Mouse (Mus musculus): Measurements from ENCODE around the gene Mtrf1. TPM values are rescaled to one million over a fixed set of nuclear protein-coding genes. Genes with fewer than 3 reads are reported as not detected.

Mtrf1 gene
- polyA plus RNA-seq, 1 experiment from 2014 or later, result 9.6 TPM

GRCm38 (mm10) chr14:79460988-79461387, 63.4 kb downstream of the Mtrf1 start:
- Histone ChIP-seq H3K27me3 (ENCODE audit: control insufficient read depth, insufficient read depth, low read length) (no peaks in the 10 kb centered on the region), H3K36me3 (ENCODE audit: control insufficient read depth, insufficient read depth, low read length) (peaks cover 30% of the 10 kb centered on the region), H3K4me2 (replicated peaks; ENCODE audit: low read depth, low read length) (no peak overlapping the region), H3K4me1 (ENCODE audit: control insufficient read depth, insufficient read depth, low read length) (no peaks in the 10 kb centered on the region), H3K9ac (replicated peaks; ENCODE audit: low read depth, low read length) (no peak overlapping the region), H3K9me3 (ENCODE audit: control insufficient read depth, low read depth, low read length) (no peaks in the 10 kb centered on the region), H3K27ac (ENCODE audit: low read length) (no peak overlapping the region), H3K4me3 (ENCODE audit: low read depth, low read length) (no peak overlapping the region)
- no peak for ATAC-seq (ENCODE audit: insufficient number of reproducible peaks, insufficient read depth, low FRiP score, low read depth)
- WGBS, result 92% methylated on average over 4 of the region's 4 CpGs

- 92% methylated on average over 1 of the region's 1 CpGs for whole genome bisulfite sequencing
Measured at GRCm38 (mm10) chr14:79465623-79466022, 68.1 kb downstream of the Mtrf1 start.

GRCm38 (mm10) chr14:79467621-79468020, 70.0 kb downstream of the Mtrf1 start:
- Histone ChIP-seq H3K9ac (replicated peaks; ENCODE audit: low read depth, low read length) (no peak overlapping the region), H3K4me2 (replicated peaks; ENCODE audit: low read depth, low read length) (no peak overlapping the region), H3K27ac (ENCODE audit: low read length) (no peak overlapping the region), H3K9me3 (ENCODE audit: control insufficient read depth, low read depth, low read length) (no peaks in the 10 kb centered on the region), H3K4me1 (ENCODE audit: control insufficient read depth, insufficient read depth, low read length) (no peaks in the 10 kb centered on the region), H3K27me3 (ENCODE audit: control insufficient read depth, insufficient read depth, low read length) (no peaks in the 10 kb centered on the region), H3K4me3 (ENCODE audit: low read depth, low read length) (no peak overlapping the region), H3K36me3 (ENCODE audit: control insufficient read depth, insufficient read depth, low read length) (peaks cover 63% of the 10 kb centered on the region)
- no peak for ATAC-seq (ENCODE audit: insufficient number of reproducible peaks, insufficient read depth, low FRiP score, low read depth)
- 26% methylated on average over 3 of the region's 3 CpGs for WGBS

More at GRCm38 (mm10) chr14:79465623-79466022, 68.1 kb downstream of the Mtrf1 start:
- Histone ChIP-seq H3K36me3 (ENCODE audit: control insufficient read depth, insufficient read depth, low read length) (peaks cover 58% of the 10 kb centered on the region), H3K4me1 (ENCODE audit: control insufficient read depth, insufficient read depth, low read length) (no peaks in the 10 kb centered on the region), H3K9me3 (ENCODE audit: control insufficient read depth, low read depth, low read length) (no peaks in the 10 kb centered on the region), H3K4me3 (ENCODE audit: low read depth, low read length) (no peak overlapping the region), H3K27me3 (ENCODE audit: control insufficient read depth, insufficient read depth, low read length) (no peaks in the 10 kb centered on the region), H3K4me2 (replicated peaks; ENCODE audit: low read depth, low read length) (no peak overlapping the region), H3K27ac (ENCODE audit: low read length) (no peak overlapping the region), H3K9ac (replicated peaks; ENCODE audit: low read depth, low read length) (no peak overlapping the region)
- ATAC-seq (ENCODE audit: insufficient number of reproducible peaks, insufficient read depth, low FRiP score, low read depth), result no peak

Other genes with a start within 250 kb of the Mtrf1 start
- not detected in 2 replicates for gene Zfp957, start 150.4 kb upstream of the Mtrf1 start, polyA plus RNA-seq (2014; fragmentation: Nextera tagmentation; extraction: Ambion mirVana)
- gene Rgcc, start 96.1 kb upstream of the Mtrf1 start, polyA plus RNA-seq (2014; fragmentation: Nextera tagmentation; extraction: Ambion mirVana), result 46.5 and 49.8 TPM in 2 replicates
- gene Naa16, start 7.0 kb upstream of the Mtrf1 start, polyA plus RNA-seq (2014; fragmentation: Nextera tagmentation; extraction: Ambion mirVana), result 41.0 and 47.7 TPM in 2 replicates
- gene Kbtbd7, start 28.7 kb downstream of the Mtrf1 start, polyA plus RNA-seq (2014; fragmentation: Nextera tagmentation; extraction: Ambion mirVana), result 14.3 and 16.1 TPM in 2 replicates
- gene Kbtbd6, start 54.1 kb downstream of the Mtrf1 start, polyA plus RNA-seq (2014; fragmentation: Nextera tagmentation; extraction: Ambion mirVana), result 2.8 and 3.0 TPM in 2 replicates
- 25.8 and 27.6 TPM in 2 replicates for gene Elf1, start 83.4 kb downstream of the Mtrf1 start, polyA plus RNA-seq (2014; fragmentation: Nextera tagmentation; extraction: Ambion mirVana)
- gene Wbp4, start 83.7 kb downstream of the Mtrf1 start, polyA plus RNA-seq (2014; fragmentation: Nextera tagmentation; extraction: Ambion mirVana), result 43.6 and 50.3 TPM in 2 replicates
- gene Sugt1, start 189.9 kb downstream of the Mtrf1 start, polyA plus RNA-seq (2014; fragmentation: Nextera tagmentation; extraction: Ambion mirVana), result 121 and 127 TPM in 2 replicates

All from stomach, embryonic 14.5 days (tissue).